Mouse (Mus musculus): ENCODE results near the gene Atad2b.

GRCm38 (mm10) chr12:4952272-4952671, 35.1 kb downstream of the Atad2b start:
- TF ChIP-seq CTCF (IDR thresholded peaks at IDR 0.05; ENCODE audit: insufficient read depth, low read depth, low read length) (no peak), POLR2A (IDR thresholded peaks at IDR 0.05; ENCODE audit: insufficient read depth, low read depth, low read length) (no peak)

All from olfactory bulb, adult 2 months (tissue).